Mouse (Mus musculus) cerebellum, adult 9-11 months (tissue): Measurements from ENCODE around the gene Cacna1g.

Experiments
- DNase-seq: peaks from one replicate; pipeline ENCODE4 v3.0.0; 2022

The Cacna1g gene

DNA sequence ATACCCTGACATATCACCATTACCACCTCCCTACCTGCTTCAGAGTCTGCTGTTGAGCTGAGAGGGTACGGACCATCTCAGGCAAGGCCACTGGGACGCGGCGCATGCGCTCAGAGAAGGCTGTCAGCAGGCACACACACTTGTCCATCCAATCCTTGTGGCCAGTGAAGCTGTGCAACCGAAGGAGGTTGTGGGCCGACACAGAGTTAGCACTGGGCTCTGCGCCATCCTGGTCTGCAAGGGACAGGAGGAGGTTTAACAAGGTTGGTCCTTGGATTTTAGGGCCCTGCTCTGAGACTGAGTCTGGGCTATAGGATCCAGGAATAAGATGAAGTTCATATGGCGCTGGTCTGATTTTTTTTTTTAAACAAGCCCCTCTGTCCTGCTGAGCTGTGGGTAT lies 6.4 kb upstream of the Cacna1g start:
- no peak for DNase-seq

DNA sequence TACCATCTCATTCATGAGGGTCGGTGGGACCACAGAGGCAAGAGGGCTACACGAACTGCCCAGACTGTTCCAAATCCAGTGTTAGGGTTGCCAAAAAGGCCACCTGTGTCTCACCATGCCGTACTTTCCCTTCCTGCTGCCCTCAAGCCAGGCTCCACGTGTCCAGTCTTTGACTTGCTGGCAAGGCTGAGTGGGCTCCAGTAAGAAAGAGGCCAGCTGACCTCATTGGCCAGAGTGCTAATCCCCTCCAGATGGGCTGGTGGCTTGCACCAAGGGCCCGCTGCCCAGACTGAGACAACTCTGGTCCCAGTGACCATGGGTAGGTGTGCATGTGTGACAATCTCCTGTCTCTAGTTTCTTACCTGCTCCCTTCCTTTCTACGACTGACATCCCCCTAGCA lies 3.7 kb upstream of the Cacna1g start:
- DNase-seq = peak; percentile 90

DNA sequence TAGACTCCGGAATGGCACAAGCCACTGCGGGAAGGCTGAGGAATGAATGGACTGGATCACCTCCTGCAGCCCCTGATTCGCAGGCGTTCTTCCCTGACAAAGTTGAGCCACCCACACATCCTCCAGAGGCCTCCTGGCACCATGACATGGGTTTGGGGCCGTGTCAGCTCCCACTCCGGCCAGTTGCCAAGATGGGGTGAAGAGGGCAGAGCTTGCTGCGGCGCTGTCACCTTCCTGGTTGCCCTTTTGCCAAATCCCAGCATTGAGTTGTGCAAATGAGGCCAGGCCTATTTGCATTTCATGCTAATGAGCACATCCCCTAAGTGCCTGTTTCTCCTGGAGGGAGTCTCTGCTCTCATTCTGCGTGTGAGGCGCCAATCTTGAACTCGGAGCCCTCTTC lies 1.7 kb upstream of the Cacna1g start:
- DNase-seq = peak; percentile 63

DNA sequence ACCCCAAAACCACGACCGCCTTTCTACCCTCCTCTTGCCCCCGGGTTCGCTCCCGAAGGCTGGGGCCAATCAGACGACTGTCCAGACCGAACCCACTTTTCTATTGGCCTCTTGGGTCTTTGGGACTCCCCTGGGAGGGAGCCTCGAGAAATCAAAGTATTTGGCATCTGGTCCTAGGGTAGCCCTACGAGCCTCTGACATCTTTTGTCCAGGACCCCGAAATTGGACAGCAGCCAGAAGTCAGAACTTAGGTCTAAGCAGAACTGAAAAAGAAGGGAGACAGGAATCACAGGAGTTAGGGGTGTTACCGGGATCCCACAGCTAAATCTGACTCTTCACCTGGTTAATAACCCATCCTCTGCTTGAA lies 529 bp upstream of the Cacna1g start:
- no peak for DNase-seq

DNA sequence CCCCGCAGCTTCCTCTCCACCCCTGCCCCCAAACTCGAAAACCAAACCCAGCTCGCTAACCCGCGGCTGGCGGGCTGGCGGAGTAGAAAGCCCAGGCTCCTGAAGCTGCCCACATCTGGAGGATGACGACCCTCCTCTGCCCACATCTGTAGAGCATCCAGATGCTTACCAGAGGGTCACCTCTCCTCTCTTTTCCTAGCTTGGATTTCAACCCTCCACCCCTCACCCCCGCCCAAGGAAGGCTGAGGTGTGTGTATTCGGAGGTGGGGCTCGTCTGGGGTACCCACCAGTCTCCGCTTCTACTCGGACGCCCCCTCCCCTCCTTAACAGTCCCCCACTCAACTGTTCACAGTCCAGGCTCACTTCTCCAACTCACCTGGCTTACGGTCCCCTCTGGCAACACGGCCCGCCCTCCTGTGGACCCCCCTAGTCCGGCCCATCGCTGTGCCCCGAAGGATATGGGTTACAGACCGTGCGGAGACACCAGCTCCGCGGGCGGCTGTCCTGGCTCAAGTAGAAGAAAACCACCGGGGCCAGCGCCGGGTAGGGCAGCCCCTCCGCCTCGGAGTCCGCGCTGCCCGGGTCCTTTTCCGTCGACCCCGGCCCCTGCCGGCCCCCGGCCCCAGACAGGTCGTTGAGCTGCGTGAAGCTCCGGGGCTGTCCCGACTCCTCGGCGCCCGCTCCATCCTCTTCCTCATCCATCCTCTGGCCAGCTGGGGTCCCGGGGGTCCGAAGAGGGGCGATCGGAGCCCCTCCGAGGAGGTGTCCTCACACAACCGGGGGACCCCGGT lies 887 bp downstream of the Cacna1g start:
- DNase-seq = no peak

DNA sequence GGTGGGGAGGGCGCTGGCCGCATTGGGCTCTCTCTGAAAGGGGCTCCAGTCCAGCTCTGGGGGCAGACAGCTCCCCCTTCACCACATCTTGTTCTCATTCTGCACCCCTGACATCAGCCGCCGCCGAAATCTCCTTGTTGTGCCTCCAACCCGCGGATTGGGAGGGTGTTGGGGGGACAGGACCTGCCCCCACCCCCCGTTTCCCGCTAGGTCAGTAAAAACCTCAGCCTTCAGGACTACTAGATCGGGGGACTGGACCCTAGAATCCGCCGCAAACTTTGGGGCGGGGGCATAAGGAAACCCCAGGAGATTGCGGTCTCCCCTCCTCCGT lies 1.4 kb downstream of the Cacna1g start:
- DNase-seq = no peak

DNA sequence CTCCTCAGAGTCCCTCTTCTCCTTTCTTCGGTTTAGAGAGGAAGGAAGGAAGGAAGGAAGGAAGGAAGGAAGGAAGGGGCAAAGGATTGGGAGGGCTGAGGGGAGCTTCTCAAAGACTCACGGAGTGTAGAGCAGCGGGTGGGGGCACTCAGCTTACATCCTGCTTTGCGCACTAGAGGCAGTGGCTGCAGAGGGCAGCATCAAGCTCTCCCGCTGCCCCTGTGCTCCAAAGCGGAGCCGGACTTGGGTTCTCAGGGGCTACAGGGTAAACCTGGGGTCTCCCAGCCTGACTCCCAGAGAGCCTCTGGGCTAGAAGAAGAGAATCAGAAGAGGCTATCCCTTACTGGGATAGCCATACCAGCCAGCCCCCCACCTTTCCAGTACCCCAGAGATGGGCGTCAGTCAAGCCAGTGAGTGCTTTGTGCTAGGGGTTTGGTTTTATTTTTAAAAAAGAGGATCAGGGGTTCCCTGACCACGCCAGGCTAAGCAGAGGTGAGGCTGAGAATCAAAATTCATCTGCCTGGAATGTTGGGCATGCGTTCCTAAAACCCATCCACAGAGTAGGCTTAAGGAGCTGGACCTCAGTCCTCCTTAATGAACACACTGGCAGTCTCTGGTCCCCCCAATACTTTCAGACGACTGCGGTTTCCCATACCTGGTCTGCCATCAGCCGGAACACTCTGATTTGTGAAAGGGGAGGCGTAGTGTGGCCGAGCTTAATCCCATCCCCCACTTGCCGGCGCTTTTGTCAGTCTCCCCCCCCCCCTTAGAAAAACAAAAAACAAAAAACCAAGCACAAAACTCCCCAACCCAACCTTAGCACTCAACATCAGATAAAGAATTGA lies 2.0 kb downstream of the Cacna1g start:
- DNase-seq = no peak

DNA sequence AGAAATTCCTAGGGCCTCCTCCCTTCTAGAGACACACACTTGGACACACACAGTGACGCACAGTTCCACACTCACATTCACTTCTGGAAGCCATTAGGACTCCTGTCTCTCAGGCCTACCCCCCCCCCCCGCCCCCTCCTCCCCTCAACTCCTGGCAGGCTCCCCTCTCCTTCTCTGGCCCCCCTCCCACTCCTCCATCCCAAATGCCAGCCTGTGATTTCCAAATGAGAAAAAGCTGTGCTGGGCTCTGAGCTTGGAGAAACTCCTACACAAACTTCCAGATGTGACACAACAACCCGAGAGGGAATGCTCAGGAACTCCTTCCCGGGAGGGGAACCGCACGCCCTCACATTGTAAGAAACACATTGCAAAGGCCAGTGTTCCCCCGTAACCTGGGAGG lies 3.6 kb downstream of the Cacna1g start:
- DNase-seq = no peak

DNA sequence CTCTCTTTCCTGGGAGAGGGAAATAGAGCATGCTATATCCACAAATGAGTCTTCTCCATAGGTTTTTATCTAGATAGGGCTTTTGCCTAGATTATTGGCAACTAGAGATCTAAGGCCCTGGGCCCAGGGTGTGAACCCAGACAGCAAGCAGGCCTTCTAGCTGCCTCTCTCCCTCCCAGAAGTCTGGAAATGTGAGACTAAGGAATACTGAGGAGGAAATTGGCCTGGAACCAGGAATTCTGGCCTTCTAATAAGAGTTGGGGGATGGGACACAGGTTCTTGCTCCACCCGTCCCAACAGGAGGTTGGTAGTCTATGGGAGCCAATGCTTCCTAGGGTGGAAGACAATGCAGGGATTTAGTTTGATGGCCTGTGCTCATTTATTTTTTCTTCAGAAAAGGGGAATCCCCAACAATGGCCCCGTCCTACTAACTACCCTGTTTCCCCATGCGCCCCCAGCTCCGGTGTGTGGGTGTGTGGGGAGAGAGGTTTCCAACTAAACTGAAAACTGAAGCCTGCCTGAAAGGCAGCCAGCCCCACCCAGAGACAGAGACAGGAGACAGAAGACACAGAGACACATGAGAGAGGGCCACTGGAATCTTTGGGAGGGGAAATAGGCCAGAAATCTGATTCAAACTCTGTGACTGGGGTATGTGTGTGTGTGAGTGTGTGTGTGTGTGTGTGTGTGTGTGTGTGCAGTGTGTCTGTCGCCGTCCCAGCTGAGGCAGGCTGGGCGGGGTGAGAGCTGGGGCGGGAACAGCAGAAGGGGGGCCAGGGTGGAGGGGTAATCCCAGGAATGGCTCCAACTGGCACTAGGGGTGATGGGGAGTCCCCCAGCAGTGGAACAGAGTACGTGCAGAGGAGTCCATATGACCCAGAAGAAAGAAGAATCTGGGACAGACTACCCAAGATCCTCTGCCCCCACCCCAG lies 4.6 kb downstream of the Cacna1g start:
- DNase-seq = peak; percentile 31

DNA sequence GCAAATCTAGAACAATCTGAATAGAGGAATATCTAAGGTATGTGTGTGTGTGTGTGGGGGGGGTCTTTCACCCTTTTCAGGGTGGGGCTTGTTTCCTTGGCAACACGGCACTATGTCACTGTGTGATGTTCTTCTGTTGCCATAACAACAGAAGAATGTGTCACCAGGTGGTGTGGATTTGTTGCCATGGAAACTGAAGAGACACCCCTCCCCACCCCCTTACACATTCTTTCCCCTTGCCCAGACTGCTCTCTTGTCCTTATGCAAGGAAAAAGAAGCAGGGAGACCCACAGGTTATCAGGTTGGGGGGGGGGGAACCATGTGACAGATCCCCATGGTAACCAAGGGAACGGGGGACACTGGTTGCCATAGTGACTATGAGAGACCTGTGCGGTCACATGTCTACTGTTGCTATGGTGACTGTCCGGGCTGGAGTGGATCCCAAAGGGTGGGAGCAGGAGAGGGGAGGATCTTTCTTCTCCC lies 5.4 kb downstream of the Cacna1g start:
- DNase-seq = peak; percentile 65

DNA sequence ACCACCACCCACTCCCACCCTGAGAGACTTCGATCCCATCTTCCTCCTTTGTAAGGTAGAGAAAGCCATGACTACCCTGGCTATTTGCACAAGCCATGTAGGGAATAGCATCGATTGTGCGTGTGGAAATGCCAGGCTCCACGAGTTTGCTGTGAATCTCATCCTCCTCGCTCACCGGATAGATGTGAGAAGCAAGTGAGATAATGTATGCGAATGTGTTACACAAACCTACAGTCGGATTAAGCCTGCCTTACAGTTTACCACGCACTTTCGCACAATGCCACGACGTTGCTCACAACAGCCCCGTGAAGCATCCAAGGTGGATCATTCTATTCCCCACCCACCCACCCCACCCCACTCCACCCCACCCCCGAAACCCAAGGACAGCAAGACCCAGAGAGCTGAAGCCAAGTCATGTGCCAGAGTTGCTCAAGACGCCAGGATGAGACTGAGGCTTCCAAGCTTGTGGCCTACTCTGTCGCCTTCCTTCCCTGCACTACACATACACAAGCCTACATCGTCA lies 7.6 kb downstream of the Cacna1g start:
- no peak for DNase-seq

DNA sequence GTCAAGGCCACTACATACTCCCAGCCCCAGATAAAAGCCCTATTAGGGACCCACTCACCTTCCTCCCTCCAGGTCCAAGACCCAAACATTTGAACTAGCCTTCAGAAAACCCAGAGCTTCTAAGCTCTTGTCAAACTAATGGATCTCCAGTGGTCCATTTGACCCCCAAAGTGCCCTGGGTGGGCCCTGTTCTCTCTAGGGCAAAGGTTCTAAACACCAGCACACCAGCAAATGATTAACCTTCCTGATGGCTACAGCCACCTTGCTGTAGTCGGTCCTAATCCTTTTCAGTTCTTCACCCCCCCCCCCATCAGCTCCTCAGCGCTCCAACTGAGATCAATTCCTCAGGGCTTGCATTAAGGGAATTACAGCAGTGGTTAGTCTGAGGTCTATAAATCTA lies 9.8 kb downstream of the Cacna1g start:
- DNase-seq = no peak

DNA sequence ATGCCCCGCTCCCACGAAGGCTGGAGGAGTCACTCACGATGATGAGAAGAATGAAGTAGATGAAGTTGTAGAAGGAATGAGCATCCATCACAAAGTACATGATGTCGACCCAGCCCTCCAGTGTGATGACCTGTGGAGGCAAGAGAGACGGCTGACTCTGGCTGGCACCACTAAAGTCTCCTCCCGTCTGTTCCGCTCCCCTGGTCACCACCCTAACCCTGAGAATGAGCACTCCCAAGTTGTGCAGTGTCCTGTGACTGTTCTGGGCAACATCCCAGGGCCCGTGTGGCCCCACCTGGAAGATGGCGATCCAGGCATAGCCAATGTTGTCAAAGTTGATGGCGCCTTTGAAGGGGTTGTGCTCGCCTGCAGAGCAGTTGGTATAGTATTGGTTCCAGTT lies 12.1 kb downstream of the Cacna1g start:
- DNase-seq = no peak

DNA sequence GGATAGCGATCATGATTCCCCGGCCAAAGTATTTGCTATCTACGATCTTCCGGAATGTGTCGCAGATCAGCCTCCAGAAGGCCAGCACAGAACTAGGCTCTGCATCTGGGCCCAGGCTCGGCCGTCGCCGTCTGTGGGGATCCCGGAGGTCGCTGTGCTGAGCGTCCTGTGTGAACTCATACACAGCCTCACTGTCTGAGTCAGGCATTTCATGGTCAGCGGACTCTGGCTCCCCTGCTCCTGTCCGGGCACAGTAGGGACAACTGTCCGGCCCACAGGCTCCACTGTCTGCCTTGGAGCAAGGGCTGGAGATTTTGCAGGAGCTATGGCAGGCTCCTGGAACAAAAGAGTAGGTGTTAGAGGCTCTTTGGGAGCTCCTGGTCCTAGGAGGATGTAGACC lies 17.0 kb downstream of the Cacna1g start:
- DNase-seq = no peak

DNA sequence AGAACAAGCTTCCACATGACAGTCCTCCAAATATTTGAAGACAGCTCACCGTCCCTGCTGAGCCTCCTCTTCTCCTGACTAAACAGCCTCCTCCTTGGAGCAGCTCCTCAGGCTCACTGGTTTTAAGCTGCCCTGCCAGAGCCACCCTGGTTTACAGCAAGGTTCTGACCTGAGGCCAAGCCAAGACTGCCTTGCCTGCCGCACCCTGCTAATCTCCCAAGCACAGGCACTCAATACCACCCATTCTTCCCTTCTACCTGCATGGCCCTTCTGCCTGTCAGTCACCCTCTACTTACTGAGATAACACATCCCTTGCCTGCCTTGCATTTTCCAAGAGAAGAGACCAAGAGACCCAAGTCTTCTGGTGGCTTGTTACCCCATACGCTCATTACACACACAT lies 17.7 kb downstream of the Cacna1g start:
- no peak for DNase-seq

DNA sequence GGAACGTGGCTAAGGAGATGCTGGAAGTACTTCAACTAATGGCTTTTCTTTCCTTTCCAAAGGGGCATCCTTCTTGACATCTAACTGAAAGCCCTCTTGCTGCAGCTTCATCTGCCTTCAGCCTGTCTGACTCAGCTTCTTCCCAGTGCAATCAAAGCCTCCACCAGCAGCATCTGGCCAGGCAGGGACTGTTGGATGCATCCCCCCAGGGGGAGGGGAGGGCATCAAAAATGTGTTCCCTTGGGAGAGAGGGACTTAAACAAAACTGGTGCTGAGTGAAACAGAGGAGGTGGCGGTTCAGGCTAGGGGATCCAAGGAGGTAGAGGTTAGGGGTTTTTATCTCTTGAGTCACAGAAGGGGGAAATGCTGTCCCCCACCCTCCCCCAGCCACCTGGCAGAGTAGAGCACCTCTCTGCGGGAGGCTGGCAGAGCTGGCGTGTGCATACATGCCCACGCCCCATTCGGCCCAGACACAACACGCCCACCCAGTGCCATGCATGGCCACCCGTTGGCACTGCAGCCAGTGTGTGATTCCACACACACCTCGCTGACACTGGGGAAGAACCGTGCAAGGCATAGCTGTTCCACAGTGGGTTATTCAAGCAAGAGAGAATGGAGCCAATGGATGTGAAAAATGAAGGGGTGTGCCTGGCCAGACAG lies 18.7 kb downstream of the Cacna1g start:
- no peak for DNase-seq

DNA sequence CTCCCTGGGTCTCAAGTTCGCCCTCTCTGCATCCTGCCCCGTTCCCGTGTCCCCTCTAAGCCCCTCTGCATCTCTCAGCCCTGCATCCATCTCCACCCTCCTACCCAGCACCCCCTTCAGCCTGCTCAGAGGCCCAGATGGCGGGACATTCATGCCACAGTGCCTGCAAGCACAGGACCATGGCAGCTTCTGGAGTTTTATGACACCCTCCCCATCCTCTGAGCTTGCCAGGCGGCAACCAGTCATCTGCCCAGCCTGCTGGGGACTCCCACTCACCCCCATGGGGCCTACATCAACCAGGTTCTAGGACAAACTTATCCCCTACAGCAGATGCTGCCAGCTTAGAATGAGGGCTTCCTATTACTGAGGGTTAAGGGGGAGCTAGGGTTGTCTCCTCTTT lies 19.2 kb downstream of the Cacna1g start:
- no peak for DNase-seq

DNA sequence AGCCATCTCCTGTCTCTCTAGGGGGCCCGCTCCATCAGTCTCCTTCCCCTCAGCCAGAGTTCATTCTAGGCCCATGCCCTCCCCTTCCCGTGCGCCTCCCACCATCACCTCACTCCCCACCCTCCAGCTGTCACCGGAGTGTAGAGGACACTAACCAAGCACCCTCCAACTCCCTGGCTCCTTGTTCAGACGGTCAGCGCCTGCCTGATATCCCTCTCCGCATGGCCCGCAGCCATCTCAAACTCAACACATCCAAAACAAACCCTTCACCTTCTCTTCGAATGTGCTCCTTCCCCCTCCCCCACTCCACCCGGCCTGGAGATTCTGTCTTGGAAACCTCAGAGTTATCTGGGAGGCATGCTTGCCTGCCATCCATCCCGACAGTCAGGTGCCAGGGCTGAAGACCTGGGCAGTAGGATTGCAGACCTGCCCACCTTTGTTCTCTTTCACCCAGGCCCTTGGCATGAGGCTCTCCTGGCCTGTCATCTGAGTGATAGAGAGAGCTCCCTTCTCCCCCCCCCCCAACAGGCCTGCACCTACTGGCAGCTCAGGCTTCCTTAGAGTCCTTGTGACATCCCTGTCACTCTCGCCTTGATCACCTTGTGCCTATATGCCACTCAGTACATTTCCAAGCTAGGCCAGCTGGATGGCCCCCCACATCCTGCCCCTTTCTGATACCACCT lies 22.8 kb downstream of the Cacna1g start:
- DNase-seq = no peak

DNA sequence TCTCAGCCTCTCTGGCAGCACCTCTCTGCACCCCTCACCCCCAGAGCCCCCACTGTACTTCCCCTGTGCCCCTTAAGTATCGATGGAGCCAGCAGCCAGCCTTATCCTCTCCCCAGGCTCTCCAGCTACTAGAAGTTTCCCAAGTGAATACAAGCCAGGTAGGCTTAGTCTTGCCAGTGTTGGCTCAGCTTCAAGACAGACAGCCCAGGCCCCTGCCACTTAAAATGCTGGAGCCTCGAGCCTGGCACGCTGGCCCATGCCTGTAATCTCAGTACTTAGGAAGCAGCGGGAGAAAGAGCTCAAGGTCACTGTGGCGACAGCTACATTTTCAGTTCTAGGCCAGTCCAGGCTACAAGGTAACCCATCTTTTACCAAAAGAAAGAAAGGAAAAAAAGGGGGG lies 24.1 kb downstream of the Cacna1g start:
- DNase-seq = no peak

DNA sequence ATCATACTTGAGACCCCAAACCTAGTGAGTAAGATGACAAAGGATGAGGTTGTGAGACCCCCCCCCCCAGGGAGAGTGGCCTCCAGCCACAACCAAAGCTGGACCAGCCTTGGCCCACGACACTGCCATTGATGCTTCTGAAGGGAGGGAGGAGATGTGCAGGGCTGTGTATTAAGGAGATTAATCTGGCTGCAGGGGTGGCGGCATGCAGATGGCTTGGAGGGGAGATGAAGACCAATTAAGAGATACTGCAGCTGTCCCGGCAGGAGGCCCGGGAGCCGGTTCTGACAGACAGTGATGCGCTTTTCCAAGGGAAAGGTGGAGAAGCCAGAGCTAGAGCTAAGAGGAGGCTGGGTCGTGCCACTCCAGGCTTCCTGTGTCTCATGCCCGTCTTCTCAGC lies 24.8 kb downstream of the Cacna1g start:
- DNase-seq = no peak

DNA sequence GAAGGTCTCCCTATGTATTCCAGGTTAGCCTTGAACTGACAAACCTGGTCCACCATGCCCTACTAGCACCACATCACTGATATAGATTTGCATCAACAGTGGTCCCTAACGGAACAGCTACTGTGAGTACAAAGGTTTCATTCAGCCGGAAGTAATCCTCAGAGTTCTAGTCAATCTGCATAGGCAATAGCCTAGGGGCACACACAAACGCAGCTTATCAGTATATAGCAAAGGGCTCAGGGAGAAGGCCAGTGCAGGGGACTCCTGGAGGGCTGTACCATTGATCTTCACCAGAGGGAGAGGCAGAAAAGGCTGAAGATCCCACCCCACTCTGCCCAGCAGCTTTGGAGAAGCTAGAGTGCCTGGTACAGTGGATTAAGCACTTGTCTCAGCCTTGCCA lies 27.0 kb downstream of the Cacna1g start:
- DNase-seq = no peak

DNA sequence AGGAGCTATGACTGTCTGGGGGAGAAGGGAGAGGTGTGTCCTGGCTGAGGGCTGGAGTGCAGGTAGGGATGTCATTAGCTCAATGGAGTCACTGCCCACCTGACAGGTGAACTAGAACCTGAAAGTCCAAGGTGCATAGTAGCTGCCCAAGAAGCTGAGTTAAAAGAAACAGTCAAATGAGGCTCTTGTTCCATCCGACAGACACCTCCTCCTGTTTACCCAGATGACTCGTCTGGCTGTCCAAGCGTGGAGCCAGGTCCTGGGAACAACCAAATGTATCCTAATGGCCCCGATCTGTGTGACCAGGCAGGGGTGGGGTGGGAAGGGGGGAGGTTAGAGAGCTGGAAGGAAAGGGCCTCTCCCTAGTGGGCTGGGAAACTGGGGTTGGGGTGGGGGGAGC lies 28.7 kb downstream of the Cacna1g start:
- no peak for DNase-seq
